Mouse (Mus musculus): ENCODE data around the gene Cers2.

GRCm38 (mm10) chr3:95314486-95315093, at the start of gene Cers2:
- TF ChIP-seq ZKSCAN1 (IDR thresholded peaks at IDR 0.05; ENCODE audit: low read depth, low read length) (no peak), NELFE (IDR thresholded peaks at IDR 0.05; ENCODE audit: low read depth, low read length) (no peak), CTCF (IDR thresholded peaks at IDR 0.05 in 2 of 3, conservative IDR thresholded peaks at IDR 0.05 in 1 of 3; ENCODE audit: control insufficient read depth in 1 of 3, insufficient read depth in 1 of 3, low read depth in 2 of 3, low read length in 3 of 3, poor library complexity in 1 of 3, severe bottlenecking in 1 of 3) (no peak)
